Mouse (Mus musculus) small intestine, adult 2 months (tissue): Measurements from ENCODE around the gene Btg2.

ENCODE experiments used
- CTCF ChIP-seq: fragments of 200-500 bp; IDR thresholded peaks from 2 replicates; pipeline ENCODE4 v1.5.1; 2012; ENCODE audit warnings: low read depth, mild to moderate bottlenecking, control low read depth, inconsistent platforms, low read length, moderate library complexity, mixed read lengths; ENCODE audit not compliant: insufficient replicate concordance, insufficient read length; ENCODE audit errors: extremely low read depth
- POLR2A ChIP-seq: fragments of 200-500 bp; IDR thresholded peaks from 2 replicates; pipeline ENCODE4 v1.6.1; 2012; ENCODE audit warnings: low read depth, mild to moderate bottlenecking, control low read depth, inconsistent platforms, low read length, moderate library complexity

DNA sequence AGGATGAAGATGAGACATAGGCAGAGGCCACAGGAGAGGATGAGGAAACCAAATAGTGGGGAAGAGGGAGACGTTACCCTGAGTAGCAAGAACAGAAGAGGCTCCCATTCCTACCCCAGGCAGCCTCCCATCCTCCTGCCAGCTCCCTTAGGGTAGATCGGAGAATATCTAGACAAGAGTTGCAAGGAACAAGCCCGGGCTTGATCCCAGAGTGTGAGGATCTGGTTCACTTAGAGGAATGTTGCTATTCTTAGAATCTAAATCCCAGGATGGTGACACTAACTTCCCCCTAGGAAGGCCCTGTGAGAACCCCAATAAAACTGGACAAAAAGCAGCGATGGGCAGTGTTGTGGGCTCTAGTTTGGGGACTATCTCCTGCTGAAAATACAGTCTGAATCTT lies 22.0 kb upstream of the Btg2 start:
- TF ChIP-seq CTCF (no peak), POLR2A (no peak)
